Mouse (Mus musculus): ENCODE results near the gene Rhoj.

The Rhoj gene

GRCm38 (mm10) chr12:75307961-75308951 lies at the start of gene Rhoj:
Gene Rhoj, plus strand, starts transcription at chr12:75308322.
- peak; percentile 53 for DNase-seq (ENCODE audit: low spot score)

- DNase-seq (ENCODE audit: low spot score) = no peak
Measured at GRCm38 (mm10) chr12:75271726-75272125, 36.4 kb upstream of the Rhoj start.

- no peak for DNase-seq (ENCODE audit: low spot score)
Measured at GRCm38 (mm10) chr12:75275730-75276129, 32.4 kb upstream of the Rhoj start.

- no peak for DNase-seq (ENCODE audit: low spot score)
Measured at GRCm38 (mm10) chr12:75277425-75277824, 30.7 kb upstream of the Rhoj start.

- DNase-seq (ENCODE audit: low spot score) = no peak
Measured at GRCm38 (mm10) chr12:75280502-75280901, 27.6 kb upstream of the Rhoj start.

GRCm38 (mm10) chr12:75283226-75283625 lies 24.9 kb upstream of the Rhoj start:
- no peak for DNase-seq (ENCODE audit: low spot score)

- no peak for DNase-seq (ENCODE audit: low spot score)
Measured at GRCm38 (mm10) chr12:75286166-75286565, 22.0 kb upstream of the Rhoj start.

GRCm38 (mm10) chr12:75290524-75290923 lies 17.6 kb upstream of the Rhoj start:
- DNase-seq (ENCODE audit: low spot score) = no peak

GRCm38 (mm10) chr12:75291556-75291955 lies 16.6 kb upstream of the Rhoj start:
- no peak for DNase-seq (ENCODE audit: low spot score)

- no peak for DNase-seq (ENCODE audit: low spot score)
Measured at GRCm38 (mm10) chr12:75292939-75293338, 15.2 kb upstream of the Rhoj start.

GRCm38 (mm10) chr12:75299865-75300264 lies 8.3 kb upstream of the Rhoj start:
- no peak for DNase-seq (ENCODE audit: low spot score)

- DNase-seq (ENCODE audit: low spot score) = no peak
Measured at GRCm38 (mm10) chr12:75304132-75304531, 4.0 kb upstream of the Rhoj start.

GRCm38 (mm10) chr12:75309756-75310155 lies 1.6 kb downstream of the Rhoj start:
- DNase-seq (ENCODE audit: low spot score) = no peak

- peak; percentile 6 for DNase-seq (ENCODE audit: low spot score)
Measured at GRCm38 (mm10) chr12:75310766-75311165, 2.6 kb downstream of the Rhoj start.

- DNase-seq (ENCODE audit: low spot score) = no peak
Measured at GRCm38 (mm10) chr12:75311879-75312278, 3.8 kb downstream of the Rhoj start.

GRCm38 (mm10) chr12:75313992-75314391 lies 5.9 kb downstream of the Rhoj start:
- no peak for DNase-seq (ENCODE audit: low spot score)

GRCm38 (mm10) chr12:75315851-75316250 lies 7.7 kb downstream of the Rhoj start:
- DNase-seq (ENCODE audit: low spot score) = no peak

GRCm38 (mm10) chr12:75320441-75320925 lies 12.4 kb downstream of the Rhoj start:
- DNase-seq (ENCODE audit: low spot score) = peak; percentile 9

- no peak for DNase-seq (ENCODE audit: low spot score)
Measured at GRCm38 (mm10) chr12:75321189-75321588, 13.1 kb downstream of the Rhoj start.

- DNase-seq (ENCODE audit: low spot score) = no peak
Measured at GRCm38 (mm10) chr12:75329188-75329587, 21.1 kb downstream of the Rhoj start.

- no peak for DNase-seq (ENCODE audit: low spot score)
Measured at GRCm38 (mm10) chr12:75339894-75340293, 31.8 kb downstream of the Rhoj start.

- DNase-seq (ENCODE audit: low spot score) = no peak
Measured at GRCm38 (mm10) chr12:75340331-75340730, 32.2 kb downstream of the Rhoj start.

- DNase-seq (ENCODE audit: low spot score) = no peak
Measured at GRCm38 (mm10) chr12:75348551-75348950, 40.4 kb downstream of the Rhoj start.

Measured in ovary, adult 18-20 months (tissue).